Mouse (Mus musculus) hematopoietic multipotent progenitor cell, adult 10-12 weeks (in vitro differentiated cells): ENCODE results near the gene Dctpp1. TPM values are rescaled to one million over a fixed set of nuclear protein-coding genes. Genes with fewer than 3 reads are reported as not detected.

Source experiments
- polyA plus RNA-seq: library from polyadenylated mRNA; stranded (reverse); fragments of >175 nt; gene quantifications from 2 replicates; pipeline ENCODE4 v1.2.3, GENCODE M21; 2012; ENCODE audit warnings: low replicate concordance

The Dctpp1 gene
- 11.9 and 40.3 TPM in 2 replicates for polyA plus RNA-seq

DNA sequence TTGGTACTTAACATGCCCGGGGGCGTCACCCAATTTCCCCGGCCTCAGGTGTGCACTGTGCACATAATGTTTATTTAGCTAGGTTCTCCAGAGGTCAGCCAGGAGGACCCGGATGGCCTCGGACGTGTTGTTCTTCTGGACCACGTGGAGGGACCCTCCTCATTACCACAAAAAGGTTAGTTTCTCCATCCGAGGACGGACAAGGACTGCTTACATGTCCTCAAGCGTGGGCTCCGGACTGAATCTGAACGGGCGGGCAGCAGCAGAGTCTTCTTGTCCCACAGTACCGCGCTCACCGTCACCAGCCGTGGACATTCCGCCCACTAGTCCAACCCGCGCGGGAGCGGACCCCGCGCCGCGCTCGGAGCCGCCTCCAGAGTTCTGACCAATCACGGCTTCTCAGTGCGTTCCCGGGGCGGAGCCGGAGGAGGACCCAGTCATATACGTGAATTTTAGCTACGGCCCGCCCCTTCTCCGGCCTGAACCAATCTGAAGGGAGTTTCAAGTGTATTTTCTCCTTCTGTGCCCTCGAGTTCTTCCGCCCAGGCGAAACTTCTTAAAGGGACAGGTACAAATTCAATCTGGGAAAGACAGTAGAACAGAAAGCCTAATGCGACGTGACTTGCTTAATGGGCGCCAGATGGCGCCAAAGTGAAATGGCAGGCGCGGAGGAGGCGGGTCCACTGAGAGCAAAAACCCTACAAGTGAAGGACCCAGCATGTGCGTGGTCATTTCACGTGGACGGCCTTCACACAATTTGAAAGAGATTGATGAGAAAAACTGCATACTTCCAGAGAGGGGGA is at the start of gene Dctpp1:
Dctpp1 (minus strand) TSS at position 401 of the 803 bp plus-strand sequence.

DNA sequence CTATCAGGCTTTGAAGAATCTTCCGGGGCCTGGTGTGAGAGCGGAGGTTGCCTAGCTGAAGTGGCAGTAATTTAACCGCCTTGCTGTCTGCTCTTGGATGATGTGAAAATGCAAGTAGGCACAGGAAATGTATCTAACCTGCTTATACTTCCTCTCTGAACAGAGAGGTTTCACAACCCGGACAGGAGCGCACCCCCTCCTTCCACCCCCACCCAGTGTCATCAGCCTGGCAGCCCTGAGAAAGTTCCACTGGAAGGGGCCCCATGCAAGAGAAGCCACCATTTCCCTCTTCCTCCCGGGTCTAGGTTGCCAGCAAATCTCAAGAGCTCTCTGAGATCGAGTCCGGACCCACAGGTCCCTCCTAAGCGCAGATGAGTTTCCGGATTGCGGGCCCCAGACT is 35.6 kb upstream of the Dctpp1 start, which contains the start of gene Itgal:
Itgal (plus strand) TSS at position 163 of the 400 bp plus-strand sequence.

DNA sequence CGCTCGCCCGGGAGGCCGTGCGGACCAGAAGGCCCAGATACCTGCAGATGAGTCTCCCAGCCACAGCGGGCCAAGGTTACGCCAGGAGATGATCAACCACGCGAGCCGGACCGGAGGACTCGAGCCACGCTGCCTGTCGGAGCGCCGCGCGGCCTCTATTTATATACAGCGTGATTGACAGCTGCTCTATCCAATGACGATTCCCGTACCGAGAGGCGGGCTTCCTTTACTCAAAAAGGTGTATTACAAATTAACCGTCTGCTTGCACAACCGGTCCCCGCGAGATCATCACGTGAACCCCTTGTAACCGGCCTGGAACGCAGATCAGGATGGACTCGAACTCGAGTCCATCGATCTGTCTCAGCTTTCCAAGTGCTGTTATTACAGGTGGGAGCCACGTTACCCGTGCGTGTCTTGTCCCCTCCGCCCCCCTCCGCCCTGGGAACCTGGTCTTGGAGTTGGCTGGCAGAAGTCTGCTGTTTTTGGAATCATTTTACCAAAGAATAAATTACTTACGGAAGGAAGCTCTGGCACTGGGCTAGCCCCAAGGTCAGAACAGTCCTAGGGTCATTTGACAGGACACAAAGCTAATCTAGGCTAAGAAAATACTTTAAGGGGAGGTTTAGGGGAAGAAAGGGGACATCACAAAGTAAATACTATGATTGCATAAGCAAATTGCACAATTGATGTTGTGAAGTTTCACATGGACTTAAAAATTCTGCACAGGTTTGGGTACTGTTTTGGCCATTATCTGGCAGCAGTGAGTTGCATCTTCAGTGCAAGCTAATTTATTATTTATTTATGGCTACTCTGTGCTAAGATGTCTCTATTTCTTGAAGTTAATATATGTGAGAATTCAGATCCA is 13.6 kb upstream of the Dctpp1 start, which contains the start of gene Sephs2:
Sephs2 (minus strand) TSS at position 131 of the 865 bp plus-strand sequence.

DNA sequence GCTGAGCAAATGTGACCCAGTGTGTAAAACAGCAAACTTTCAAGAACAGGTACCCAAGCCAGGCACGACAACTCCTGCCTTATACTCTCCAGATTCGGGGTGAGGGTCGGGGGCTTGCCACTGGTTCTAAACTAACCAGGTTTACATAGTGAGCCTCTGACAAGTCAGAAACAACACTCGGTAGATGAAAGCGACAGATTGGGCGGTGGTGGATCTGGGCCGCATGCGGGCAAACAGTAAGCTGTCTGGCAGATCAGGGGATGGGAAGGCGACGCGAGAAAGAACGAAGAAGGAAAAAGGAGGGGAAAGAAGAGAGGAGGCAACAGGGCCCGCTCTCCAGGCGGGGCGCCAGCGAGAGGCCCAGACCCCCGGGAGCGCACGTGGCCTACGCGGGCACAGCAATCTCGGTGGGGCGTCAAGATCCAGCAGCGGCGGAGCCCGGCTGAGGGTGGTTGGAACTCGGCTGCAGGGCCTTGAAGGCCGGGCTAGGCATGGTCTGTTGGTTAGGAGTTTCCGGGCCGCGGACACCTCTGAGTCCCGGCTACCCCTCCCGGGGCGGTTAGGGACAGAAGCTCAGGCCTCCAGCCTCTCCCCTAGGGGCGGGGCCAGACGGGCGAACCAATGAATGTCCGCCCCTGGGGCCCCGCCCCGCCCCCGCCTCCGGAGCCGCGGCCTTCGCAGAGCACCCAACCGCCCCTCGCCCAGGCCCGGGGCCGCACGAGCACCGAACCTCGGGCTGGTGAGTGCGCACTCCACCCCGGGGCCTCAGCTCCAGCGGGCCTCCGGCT is 16.4 kb downstream of the Dctpp1 start, which contains the start of gene Zfp771:
Zfp771 (plus strand) TSS at position 405 of the 788 bp plus-strand sequence.

DNA sequence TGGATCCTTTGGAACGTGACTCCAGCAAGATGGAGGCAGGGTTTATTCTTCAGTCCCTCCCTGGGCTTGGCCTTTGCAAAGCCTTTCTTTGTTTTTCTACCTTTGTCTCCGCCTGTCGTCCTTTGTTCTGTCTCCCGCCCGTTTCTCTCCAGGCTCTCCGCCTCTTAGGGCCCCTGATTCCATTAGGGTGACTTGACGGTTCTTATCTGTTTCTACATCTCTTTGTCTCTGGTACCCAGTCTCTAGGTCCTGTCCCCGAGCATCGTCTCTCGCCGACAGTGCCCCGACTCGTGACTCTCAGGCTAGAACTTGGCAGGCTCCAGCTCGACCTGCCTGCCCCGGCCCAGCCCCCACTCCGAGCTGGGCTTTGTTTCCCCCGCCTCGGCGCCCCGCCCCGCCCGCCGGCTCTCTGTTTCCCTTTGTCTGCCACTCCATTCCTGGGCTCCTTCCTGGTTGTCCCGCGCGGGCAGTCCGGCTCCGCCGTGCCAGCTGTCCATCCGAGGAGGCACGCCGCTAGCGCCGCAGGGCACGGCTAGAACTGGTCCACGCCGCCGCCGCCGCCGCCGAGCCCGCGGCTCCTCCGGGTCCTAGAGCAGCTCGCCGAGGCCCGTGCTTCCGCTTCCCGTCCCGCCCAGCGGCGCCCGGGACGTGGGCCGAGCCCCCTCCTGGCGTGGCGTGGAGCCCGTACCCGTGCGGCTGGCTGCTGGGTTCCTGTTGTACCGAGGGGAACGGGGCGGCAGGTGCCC is 27.7 kb downstream of the Dctpp1 start, which contains the start of the genes Zfp553 and Sept1:
Zfp553 (plus strand) TSS at position 440 of the 746 bp plus-strand sequence.
Sept1 (minus strand) TSS at position 509 of the 746 bp plus-strand sequence.

DNA sequence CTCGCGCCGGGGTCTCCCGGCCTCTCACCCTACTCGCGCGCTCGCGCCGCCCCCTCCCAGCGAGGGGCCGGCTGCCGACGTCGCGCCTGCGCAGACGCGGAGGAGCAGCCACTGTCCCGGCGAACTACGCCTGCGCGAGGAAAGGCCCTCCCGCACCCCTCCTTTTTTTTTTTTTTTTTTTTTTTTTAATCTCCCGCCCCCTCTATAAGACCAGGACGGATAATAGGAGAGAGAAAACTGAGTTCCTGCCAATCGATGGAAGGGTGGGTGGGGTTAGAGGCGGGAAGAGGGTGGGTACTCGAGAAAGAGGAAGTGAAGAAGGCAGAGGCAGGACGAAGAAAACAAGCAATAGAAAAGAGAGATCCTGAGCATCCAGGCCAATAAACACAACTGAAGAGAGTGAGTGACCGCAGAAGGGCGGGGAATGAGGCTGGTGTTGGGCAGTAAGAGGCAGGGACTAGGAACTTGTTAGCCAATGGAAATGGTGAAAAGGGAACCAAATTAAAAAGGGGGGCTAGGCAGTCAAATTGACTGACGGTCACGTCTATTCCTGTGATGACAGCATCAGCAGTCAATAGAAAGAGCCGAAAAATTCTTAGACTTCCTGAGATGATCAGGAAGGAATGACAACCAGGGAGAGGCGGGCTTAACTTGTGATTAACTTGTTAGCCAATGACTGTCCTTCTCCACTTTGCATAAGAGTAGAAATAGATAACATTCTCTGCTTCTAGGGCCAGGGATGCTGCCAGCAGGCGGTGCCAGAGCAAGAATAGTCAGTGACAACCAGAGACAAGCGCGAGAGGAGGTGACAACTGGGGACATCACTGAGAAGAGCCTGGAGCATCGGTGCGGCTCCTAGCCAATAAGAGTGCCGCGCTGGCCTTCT is 51.7 kb downstream of the Dctpp1 start, which contains the start of gene Mylpf:
Mylpf (plus strand) TSS at position 338 of the 886 bp plus-strand sequence.

DNA sequence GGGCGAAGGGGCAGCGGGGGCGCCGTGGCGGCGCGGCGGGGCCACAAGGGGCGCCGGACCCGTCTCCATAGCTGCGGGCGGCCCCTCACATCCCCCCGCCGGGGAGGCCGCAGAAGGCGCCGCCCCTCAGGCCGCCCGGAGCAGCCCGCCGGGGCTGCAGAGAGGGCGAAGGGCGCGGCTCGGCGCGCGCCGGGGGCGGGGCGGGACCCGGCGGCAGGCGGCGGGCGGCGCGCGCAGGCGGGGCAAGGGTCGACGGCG is 52.3 kb downstream of the Dctpp1 start, which contains the start of gene Tbc1d10b:
Tbc1d10b (minus strand) TSS at position 174 of the 258 bp plus-strand sequence.

Other genes starting within 250 kb of the Dctpp1 start
- 41.4 and 44.2 TPM in 2 replicates for gene Mvp, start 246.1 kb downstream of the Dctpp1 start, polyA plus RNA-seq
- 2.3 and 8.3 TPM in 2 replicates for gene Pagr1b, start 244.2 kb downstream of the Dctpp1 start, polyA plus RNA-seq
- gene Pagr1a, start 243.4 kb downstream of the Dctpp1 start, polyA plus RNA-seq: 4.2 and 54.7 TPM in 2 replicates
- gene Gm42742, start 239.6 kb downstream of the Dctpp1 start, polyA plus RNA-seq: 120 and 325 TPM in 2 replicates
- 1.7 and 5.9 TPM in 2 replicates for gene Prrt2, start 239.5 kb downstream of the Dctpp1 start, polyA plus RNA-seq
- gene Maz, start 233.7 kb downstream of the Dctpp1 start, polyA plus RNA-seq: 317 and 823 TPM in 2 replicates
- gene Kif22, start 218.2 kb downstream of the Dctpp1 start, polyA plus RNA-seq: 2.6 and 9.1 TPM in 2 replicates
- gene Zg16, start 173.4 kb downstream of the Dctpp1 start, polyA plus RNA-seq: 0.27 TPM in 1 of 2 replicates, not detected in the other
- gene AI467606, start 169.3 kb downstream of the Dctpp1 start, polyA plus RNA-seq: 271 and 357 TPM in 2 replicates
- gene Qprt, start 138.5 kb downstream of the Dctpp1 start, polyA plus RNA-seq: 5.7 and 7.0 TPM in 2 replicates
- gene Spn, start 122.9 kb downstream of the Dctpp1 start, polyA plus RNA-seq: 81.8 and 125 TPM in 2 replicates
- gene Cd2bp2, start 64.7 kb downstream of the Dctpp1 start, polyA plus RNA-seq: 63.2 and 81.0 TPM in 2 replicates
- gene Tbc1d10b, start 52.2 kb downstream of the Dctpp1 start, polyA plus RNA-seq: 48.8 and 114 TPM in 2 replicates
- 3.8 TPM in 1 of 2 replicates, not detected in the other for gene Mylpf, start 51.8 kb downstream of the Dctpp1 start, polyA plus RNA-seq
- gene Zfp553, start 27.6 kb downstream of the Dctpp1 start, polyA plus RNA-seq: 19.8 and 21.6 TPM in 2 replicates
- 741 and 939 TPM in 2 replicates for gene Sept1, start 27.6 kb downstream of the Dctpp1 start, polyA plus RNA-seq
- gene Zfp771, start 16.4 kb downstream of the Dctpp1 start, polyA plus RNA-seq: 30.4 and 62.4 TPM in 2 replicates
- gene Sephs2, start 13.3 kb upstream of the Dctpp1 start, polyA plus RNA-seq: 18.3 and 56.1 TPM in 2 replicates
- 65.9 and 91.0 TPM in 2 replicates for gene Itgal, start 35.6 kb upstream of the Dctpp1 start, polyA plus RNA-seq
- 11.8 and 12.1 TPM in 2 replicates for gene Zfp768, start 84.9 kb upstream of the Dctpp1 start, polyA plus RNA-seq
- gene Zfp747, start 115.3 kb upstream of the Dctpp1 start, polyA plus RNA-seq: 6.0 and 8.8 TPM in 2 replicates
- gene 9130019O22Rik, start 126.5 kb upstream of the Dctpp1 start, polyA plus RNA-seq: 1.1 and 1.4 TPM in 2 replicates
- 5.7 and 9.3 TPM in 2 replicates for gene E430018J23Rik, start 132.9 kb upstream of the Dctpp1 start, polyA plus RNA-seq
- gene Zfp764, start 146.1 kb upstream of the Dctpp1 start, polyA plus RNA-seq: 2.3 and 3.1 TPM in 2 replicates
- gene Zfp688, start 161.4 kb upstream of the Dctpp1 start, polyA plus RNA-seq: 25.8 and 61.8 TPM in 2 replicates
- 13.2 and 16.8 TPM in 2 replicates for gene Zfp689, start 188.4 kb upstream of the Dctpp1 start, polyA plus RNA-seq
- 140 and 180 TPM in 2 replicates for gene Prr14, start 198.9 kb upstream of the Dctpp1 start, polyA plus RNA-seq
- 733 and 1,419 TPM in 2 replicates for gene Fbrs, start 218.5 kb upstream of the Dctpp1 start, polyA plus RNA-seq